Mouse (Mus musculus): Measurements from ENCODE around the gene Lama4. TPM values are rescaled to one million over a fixed set of nuclear protein-coding genes. Genes with fewer than 3 reads are reported as not detected.

Lama4 gene
- polyA plus RNA-seq, 1 experiment from 2014 or later, result 131 TPM

- Histone ChIP-seq H3K27me3 (ENCODE audit: control insufficient read depth, insufficient read depth, low read depth, low read length) (no peaks in the 10 kb centered on the region), H3K9ac (ENCODE audit: low read length) (no peak overlapping the region), H3K9me3 (ENCODE audit: control insufficient read depth, low read length) (no peaks in the 10 kb centered on the region), H3K4me2 (ENCODE audit: low read depth, low read length) (no peak overlapping the region), H3K36me3 (ENCODE audit: control insufficient read depth, insufficient read depth, low read length) (peaks cover 23% of the 10 kb centered on the region), H3K4me1 (replicated peaks; ENCODE audit: control insufficient read depth, insufficient read depth, low read length) (no peaks in the 10 kb centered on the region), H3K27ac (ENCODE audit: low read length) (no peak overlapping the region), H3K4me3 (ENCODE audit: low read length) (no peak overlapping the region)
- ATAC-seq (ENCODE audit: low read depth), result no peak
- 88% methylated on average over 12 of the region's 12 CpGs for WGBS
Observed at GRCm38 (mm10) chr10:39142216-39142615, 176.9 kb downstream of the Lama4 start.

- Histone ChIP-seq H3K4me1 (replicated peaks; ENCODE audit: control insufficient read depth, insufficient read depth, low read length) (no peaks in the 10 kb centered on the region), H3K27me3 (ENCODE audit: control insufficient read depth, insufficient read depth, low read depth, low read length) (no peaks in the 10 kb centered on the region), H3K9me3 (ENCODE audit: control insufficient read depth, low read length) (no peaks in the 10 kb centered on the region), H3K27ac (ENCODE audit: low read length) (no peak overlapping the region), H3K9ac (ENCODE audit: low read length) (no peak overlapping the region), H3K4me2 (ENCODE audit: low read depth, low read length) (no peak overlapping the region), H3K4me3 (ENCODE audit: low read length) (no peak overlapping the region), H3K36me3 (ENCODE audit: control insufficient read depth, insufficient read depth, low read length) (no peaks in the 10 kb centered on the region)
- no peak for ATAC-seq (ENCODE audit: low read depth)
- 74% methylated on average over 5 of the region's 5 CpGs for WGBS
Observed at GRCm38 (mm10) chr10:39156719-39157118, 191.4 kb downstream of the Lama4 start.

GRCm38 (mm10) chr10:39157321-39157720 is 192.0 kb downstream of the Lama4 start:
- ATAC-seq (ENCODE audit: low read depth), result no peak
- H3K36me3 ChIP-seq (ENCODE audit: control insufficient read depth, insufficient read depth, low read length), result no peaks in the 10 kb centered on the region
- no peak overlapping the region for H3K4me3 ChIP-seq (ENCODE audit: low read length)
- H3K4me1 ChIP-seq (replicated peaks; ENCODE audit: control insufficient read depth, insufficient read depth, low read length), result no peaks in the 10 kb centered on the region
- H3K9ac ChIP-seq (ENCODE audit: low read length), result no peak overlapping the region
- WGBS, result 82% methylated on average over 1 of the region's 1 CpGs
- no peak overlapping the region for H3K27ac ChIP-seq (ENCODE audit: low read length)
- no peaks in the 10 kb centered on the region for H3K27me3 ChIP-seq (ENCODE audit: control insufficient read depth, insufficient read depth, low read depth, low read length)
- no peaks in the 10 kb centered on the region for H3K9me3 ChIP-seq (ENCODE audit: control insufficient read depth, low read length)
- no peak overlapping the region for H3K4me2 ChIP-seq (ENCODE audit: low read depth, low read length)

- ATAC-seq (ENCODE audit: low read depth), result no peak
- Histone ChIP-seq H3K4me3 (ENCODE audit: low read length) (no peak overlapping the region), H3K27me3 (ENCODE audit: control insufficient read depth, insufficient read depth, low read depth, low read length) (no peaks in the 10 kb centered on the region), H3K9me3 (ENCODE audit: control insufficient read depth, low read length) (no peaks in the 10 kb centered on the region), H3K4me2 (ENCODE audit: low read depth, low read length) (no peak overlapping the region), H3K9ac (ENCODE audit: low read length) (no peak overlapping the region), H3K27ac (ENCODE audit: low read length) (no peak overlapping the region), H3K4me1 (replicated peaks; ENCODE audit: control insufficient read depth, insufficient read depth, low read length) (peaks cover 8% of the 10 kb centered on the region; the same call in 1 of the 2 replicates), H3K36me3 (ENCODE audit: control insufficient read depth, insufficient read depth, low read length) (no peaks in the 10 kb centered on the region)
- 54% methylated on average over 12 of the region's 12 CpGs for WGBS
Observed at GRCm38 (mm10) chr10:39158306-39158705, 193.0 kb downstream of the Lama4 start.

Other genes starting within 250 kb of the Lama4 start
- not detected in 2 replicates for gene Rfpl4b, start 143.7 kb upstream of the Lama4 start, polyA plus RNA-seq (2015; fragmentation: Nextera tagmentation; extraction: Ambion mirVana)
- 12.3 and 12.5 TPM in 2 replicates for gene Fam229b, start 168.4 kb downstream of the Lama4 start, polyA plus RNA-seq (2015; fragmentation: Nextera tagmentation; extraction: Ambion mirVana)
- gene Tube1, start 168.5 kb downstream of the Lama4 start, polyA plus RNA-seq (2015; fragmentation: Nextera tagmentation; extraction: Ambion mirVana), result 18.4 and 20.6 TPM in 2 replicates
- gene Ccn6, start 198.3 kb downstream of the Lama4 start, polyA plus RNA-seq (2015; fragmentation: Nextera tagmentation; extraction: Ambion mirVana), result 0.30 and 0.67 TPM in 2 replicates